Mouse (Mus musculus): ENCODE data around the gene Dnase2b.
A peak's percentile ranks its signal among the peaks of the same experiment; 100 is the strongest.

Dnase2b gene

GRCm38 (mm10) chr3:146615496-146615895 is at the start of gene Dnase2b:
TSS of gene Dnase2b (minus strand) at chr3:146615596.
- no peak for DNase-seq (ENCODE audit: low read depth)

GRCm38 (mm10) chr3:146661907-146662306 is 46.5 kb upstream of the Dnase2b start:
- no peak for DNase-seq (ENCODE audit: low read depth)

- DNase-seq (ENCODE audit: low read depth) = no peak
Observed at GRCm38 (mm10) chr3:146661001-146661400, 45.6 kb upstream of the Dnase2b start.

- no peak for DNase-seq (ENCODE audit: low read depth)
Observed at GRCm38 (mm10) chr3:146659321-146659720, 43.9 kb upstream of the Dnase2b start.

GRCm38 (mm10) chr3:146658061-146658639 is 42.8 kb upstream of the Dnase2b start:
- DNase-seq (ENCODE audit: low read depth) = no peak

- DNase-seq (ENCODE audit: low read depth) = peak; percentile 10
Observed at GRCm38 (mm10) chr3:146657433-146657832, 42.0 kb upstream of the Dnase2b start.

GRCm38 (mm10) chr3:146655111-146655577 is 39.7 kb upstream of the Dnase2b start:
- DNase-seq (ENCODE audit: low read depth) = peak; percentile 18

- DNase-seq (ENCODE audit: low read depth) = no peak
Observed at GRCm38 (mm10) chr3:146653692-146654091, 38.3 kb upstream of the Dnase2b start.

- DNase-seq (ENCODE audit: low read depth) = no peak
Observed at GRCm38 (mm10) chr3:146652431-146652830, 37.0 kb upstream of the Dnase2b start.

GRCm38 (mm10) chr3:146651217-146651616 is 35.8 kb upstream of the Dnase2b start, which contains the start of gene 4930503B20Rik:
TSS of gene 4930503B20Rik (minus strand) at chr3:146651317.
- no peak for DNase-seq (ENCODE audit: low read depth)

GRCm38 (mm10) chr3:146650716-146651115 is 35.3 kb upstream of the Dnase2b start:
- no peak for DNase-seq (ENCODE audit: low read depth)

GRCm38 (mm10) chr3:146649311-146649894 is 34.0 kb upstream of the Dnase2b start:
- no peak for DNase-seq (ENCODE audit: low read depth)

- DNase-seq (ENCODE audit: low read depth) = no peak
Observed at GRCm38 (mm10) chr3:146641818-146642427, 26.5 kb upstream of the Dnase2b start.

GRCm38 (mm10) chr3:146632506-146632905 is 17.1 kb upstream of the Dnase2b start:
- no peak for DNase-seq (ENCODE audit: low read depth)

- no peak for DNase-seq (ENCODE audit: low read depth)
Observed at GRCm38 (mm10) chr3:146628227-146628982, 13.0 kb upstream of the Dnase2b start.

GRCm38 (mm10) chr3:146625766-146626165 is 10.4 kb upstream of the Dnase2b start:
- no peak for DNase-seq (ENCODE audit: low read depth)

GRCm38 (mm10) chr3:146621966-146622365 is 6.6 kb upstream of the Dnase2b start:
- DNase-seq (ENCODE audit: low read depth) = no peak

- no peak for DNase-seq (ENCODE audit: low read depth)
Observed at GRCm38 (mm10) chr3:146620555-146621249, 5.3 kb upstream of the Dnase2b start.

GRCm38 (mm10) chr3:146620101-146620500 is 4.7 kb upstream of the Dnase2b start:
- DNase-seq (ENCODE audit: low read depth) = no peak

GRCm38 (mm10) chr3:146618357-146618756 is 3.0 kb upstream of the Dnase2b start:
- DNase-seq (ENCODE audit: low read depth) = no peak

GRCm38 (mm10) chr3:146617946-146618345 is 2.5 kb upstream of the Dnase2b start:
- DNase-seq (ENCODE audit: low read depth) = no peak

Data from c-Kit-positive CD71-negative TER-119-negative erythroid progenitor cells, embryonic 14.5 days (primary cell).